Mouse (Mus musculus): ENCODE results near the gene Eml5. TPM values are rescaled to one million over a fixed set of nuclear protein-coding genes. Genes with fewer than 3 reads are reported as not detected.
A peak's percentile ranks its signal among the peaks of the same experiment; 100 is the strongest.

Gene Eml5
- polyA plus RNA-seq, 1 experiment = 1.8 TPM

DNA sequence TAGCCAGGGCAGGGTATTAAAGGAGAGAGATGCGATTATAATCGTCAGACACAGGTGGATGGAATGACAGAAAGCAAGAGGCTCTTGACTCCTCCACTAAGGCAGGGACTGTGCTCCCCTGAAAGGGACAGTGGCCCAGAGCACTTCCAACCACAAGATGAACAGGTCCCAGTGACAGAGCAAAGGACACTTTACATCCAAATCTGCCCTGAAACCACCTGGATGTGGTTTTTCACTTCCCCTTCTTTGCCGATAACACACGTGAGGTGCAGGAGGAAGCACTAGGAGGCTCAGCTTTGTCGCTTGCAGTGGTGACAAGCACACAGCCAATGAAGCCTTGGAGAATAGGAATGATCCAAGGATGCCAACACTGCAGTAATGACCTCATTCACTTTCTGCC, 101.0 kb downstream of the Eml5 start:
- H3K4me3 ChIP-seq (ENCODE audit: insufficient read depth, poor library complexity, severe bottlenecking) = no peak overlapping the region
- no peak for TF ChIP-seq MAX (IDR thresholded peaks at IDR 0.05)
- no peak overlapping the region for H3ac ChIP-seq (ENCODE audit: control insufficient read depth, insufficient read length, low read depth)
- H3K27me3 ChIP-seq (ENCODE audit: control insufficient read depth, insufficient read depth, insufficient read length) = no peaks in the 10 kb centered on the region
- H3K79me2 ChIP-seq (ENCODE audit: control insufficient read depth, insufficient read depth) = no peaks in the 10 kb centered on the region
- peaks cover 24% of the 10 kb centered on the region for H3K36me3 ChIP-seq (ENCODE audit: control insufficient read depth, insufficient read depth)
- no peaks in the 10 kb centered on the region for H3K79me3 ChIP-seq (ENCODE audit: low read depth)

DNA sequence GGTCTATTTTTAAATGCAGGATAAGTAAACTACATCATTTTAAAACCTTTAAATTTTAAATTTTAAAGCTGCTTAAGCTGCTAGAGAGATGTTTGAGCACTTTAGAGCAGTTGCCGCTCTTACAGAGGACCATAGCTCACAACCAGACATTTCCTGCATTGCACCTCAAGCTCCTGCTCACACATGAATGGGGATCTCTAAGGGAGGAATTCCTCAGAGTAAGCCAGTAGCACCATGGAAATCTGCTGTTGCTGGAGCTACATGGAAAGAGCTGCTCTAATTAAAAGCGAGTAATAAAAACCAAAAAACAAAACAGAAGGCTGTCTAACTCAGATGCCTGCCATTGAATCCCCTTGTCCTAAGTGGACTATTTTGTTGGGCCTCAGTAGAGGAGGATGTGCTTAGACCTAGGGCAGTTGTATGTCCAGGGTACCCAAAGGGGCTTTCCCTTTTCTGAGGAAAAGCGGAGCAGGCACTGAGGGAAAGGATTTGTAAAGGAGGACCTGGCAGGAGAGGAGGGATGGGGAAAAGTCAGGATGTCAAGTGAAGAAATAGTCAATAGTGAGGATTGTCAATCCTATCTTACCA, 105.5 kb downstream of the Eml5 start:
- no peaks in the 10 kb centered on the region for H3K79me2 ChIP-seq (ENCODE audit: control insufficient read depth, insufficient read depth)
- H3K79me3 ChIP-seq (ENCODE audit: low read depth) = no peaks in the 10 kb centered on the region
- H3K4me3 ChIP-seq (ENCODE audit: insufficient read depth, poor library complexity, severe bottlenecking) = no peak overlapping the region
- no peak for TF ChIP-seq MYOG (IDR thresholded peaks at IDR 0.05; ENCODE audit: control insufficient read depth, extremely low read depth, insufficient read length)
- no peak for TF ChIP-seq CTCF (IDR thresholded peaks at IDR 0.05; ENCODE audit: control insufficient read depth, insufficient read depth, insufficient read length)
- no peak for TF ChIP-seq MAX (IDR thresholded peaks at IDR 0.05)
- TF ChIP-seq MYOD1 (IDR thresholded peaks at IDR 0.05; ENCODE audit: control insufficient read depth, insufficient read length, low read depth) = no peak
- TF ChIP-seq FOSL1 (IDR thresholded peaks at IDR 0.05; ENCODE audit: insufficient read depth, low read length, poor library complexity, severe bottlenecking) = no peak
- no peak for TF ChIP-seq USF1 (IDR thresholded peaks at IDR 0.05; ENCODE audit: low read depth)
- no peak for TF ChIP-seq CEBPB (IDR thresholded peaks at IDR 0.05; ENCODE audit: low read depth)
- H3ac ChIP-seq (ENCODE audit: control insufficient read depth, insufficient read length, low read depth) = no peak overlapping the region
- H3K27me3 ChIP-seq (ENCODE audit: control insufficient read depth, insufficient read depth, insufficient read length) = no peaks in the 10 kb centered on the region
- H3K36me3 ChIP-seq (ENCODE audit: control insufficient read depth, insufficient read depth) = peaks cover 60% of the 10 kb centered on the region

DNA sequence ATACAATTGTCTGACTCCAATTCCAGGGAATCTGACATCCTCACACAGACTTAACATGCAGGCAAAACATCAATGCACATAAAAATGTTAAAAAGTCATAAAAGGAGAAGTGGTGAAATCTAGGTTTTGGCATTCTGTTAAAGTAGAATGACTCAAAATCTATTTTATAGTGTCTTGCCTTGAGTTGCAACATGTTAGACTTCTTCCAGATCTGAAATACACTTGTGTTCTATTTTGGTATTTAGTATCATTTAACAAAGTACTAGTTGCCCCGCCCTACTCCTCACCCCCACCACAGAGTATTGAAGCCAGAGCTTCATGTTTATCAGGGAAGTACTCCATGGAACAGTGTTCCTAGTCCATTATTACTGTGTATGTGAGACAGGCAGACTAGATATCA, 117.0 kb downstream of the Eml5 start:
- Histone ChIP-seq H3K79me3 (ENCODE audit: low read depth) (peaks cover 2% of the 10 kb centered on the region), H3K36me3 (ENCODE audit: control insufficient read depth, insufficient read depth) (peaks cover 82% of the 10 kb centered on the region), H3K79me2 (ENCODE audit: control insufficient read depth, insufficient read depth) (no peaks in the 10 kb centered on the region), H3K27me3 (ENCODE audit: control insufficient read depth, insufficient read depth, insufficient read length) (no peaks in the 10 kb centered on the region), H3ac (ENCODE audit: control insufficient read depth, insufficient read length, low read depth) (no peak overlapping the region), H3K4me3 (ENCODE audit: insufficient read depth, poor library complexity, severe bottlenecking) (no peak overlapping the region)
- TF ChIP-seq CEBPB (IDR thresholded peaks at IDR 0.05; ENCODE audit: low read depth) (no peak), USF1 (IDR thresholded peaks at IDR 0.05; ENCODE audit: low read depth) (no peak), FOSL1 (IDR thresholded peaks at IDR 0.05; ENCODE audit: insufficient read depth, low read length, poor library complexity, severe bottlenecking) (no peak), MYOD1 (IDR thresholded peaks at IDR 0.05; ENCODE audit: control insufficient read depth, insufficient read length, low read depth) (no peak), MAX (IDR thresholded peaks at IDR 0.05) (no peak), CTCF (IDR thresholded peaks at IDR 0.05; ENCODE audit: control insufficient read depth, insufficient read depth, insufficient read length) (no peak), MYOG (IDR thresholded peaks at IDR 0.05; ENCODE audit: control insufficient read depth, extremely low read depth, insufficient read length) (no peak)

DNA sequence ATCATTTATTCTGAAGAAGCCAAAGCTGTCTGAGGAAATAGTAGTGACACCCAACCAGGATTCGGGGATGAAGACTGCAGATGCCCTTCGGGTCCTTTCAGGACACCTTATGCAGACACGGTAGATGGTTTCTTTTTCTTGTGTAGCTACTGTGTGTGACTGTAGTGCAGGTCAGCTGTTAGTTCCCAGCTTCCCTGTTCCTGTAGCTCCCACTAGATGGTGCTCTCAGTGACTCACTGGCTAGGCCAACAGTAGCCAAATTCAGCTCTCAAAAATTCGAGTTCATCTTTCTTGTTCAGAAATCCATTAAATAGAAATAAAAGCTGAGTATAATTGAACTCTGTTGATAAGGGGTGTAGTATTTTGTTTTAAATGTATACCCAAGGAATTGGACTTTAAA, 122.1 kb downstream of the Eml5 start:
- Histone ChIP-seq H3K79me3 (ENCODE audit: low read depth) (peaks cover 4% of the 10 kb centered on the region), H3K4me3 (ENCODE audit: insufficient read depth, poor library complexity, severe bottlenecking) (no peak overlapping the region), H3K36me3 (ENCODE audit: control insufficient read depth, insufficient read depth) (peaks cover 94% of the 10 kb centered on the region), H3K79me2 (ENCODE audit: control insufficient read depth, insufficient read depth) (peaks cover 4% of the 10 kb centered on the region), H3ac (ENCODE audit: control insufficient read depth, insufficient read length, low read depth) (no peak overlapping the region), H3K27me3 (ENCODE audit: control insufficient read depth, insufficient read depth, insufficient read length) (no peaks in the 10 kb centered on the region)
- TF ChIP-seq MYOD1 (IDR thresholded peaks at IDR 0.05; ENCODE audit: control insufficient read depth, insufficient read length, low read depth) (no peak), USF1 (IDR thresholded peaks at IDR 0.05; ENCODE audit: low read depth) (no peak), CTCF (IDR thresholded peaks at IDR 0.05; ENCODE audit: control insufficient read depth, insufficient read depth, insufficient read length) (peak; percentile 14)

DNA sequence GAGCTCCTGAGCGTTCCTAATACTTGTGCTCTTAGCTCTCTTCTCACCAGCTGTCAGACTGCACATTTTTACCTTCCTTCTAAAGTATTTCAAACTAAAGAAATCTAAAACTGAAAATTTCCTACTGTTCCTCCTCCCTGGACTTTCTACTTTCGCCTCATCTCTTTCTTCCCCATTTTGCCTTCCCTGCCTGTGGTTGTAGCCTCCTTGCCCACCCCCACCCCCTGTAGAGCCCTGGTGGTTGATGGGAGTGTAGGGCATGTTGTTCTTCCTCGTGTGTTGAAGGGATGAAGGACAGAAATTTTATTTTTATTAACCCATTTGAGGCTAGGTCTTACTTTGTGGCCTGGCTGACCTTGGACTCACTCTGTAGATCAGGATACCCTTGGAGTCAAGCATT, 123.8 kb downstream of the Eml5 start:
- Histone ChIP-seq H3K79me3 (ENCODE audit: low read depth) (peaks cover 4% of the 10 kb centered on the region), H3K36me3 (ENCODE audit: control insufficient read depth, insufficient read depth) (peaks cover 92% of the 10 kb centered on the region), H3K4me3 (ENCODE audit: insufficient read depth, poor library complexity, severe bottlenecking) (no peak overlapping the region), H3K27me3 (ENCODE audit: control insufficient read depth, insufficient read depth, insufficient read length) (no peaks in the 10 kb centered on the region), H3K79me2 (ENCODE audit: control insufficient read depth, insufficient read depth) (peaks cover 5% of the 10 kb centered on the region), H3ac (ENCODE audit: control insufficient read depth, insufficient read length, low read depth) (no peak overlapping the region)
- TF ChIP-seq FOSL1 (IDR thresholded peaks at IDR 0.05; ENCODE audit: insufficient read depth, low read length, poor library complexity, severe bottlenecking) (no peak), CEBPB (IDR thresholded peaks at IDR 0.05; ENCODE audit: low read depth) (no peak), MYOD1 (IDR thresholded peaks at IDR 0.05; ENCODE audit: control insufficient read depth, insufficient read length, low read depth) (no peak), USF1 (IDR thresholded peaks at IDR 0.05; ENCODE audit: low read depth) (no peak), MYOG (IDR thresholded peaks at IDR 0.05; ENCODE audit: control insufficient read depth, extremely low read depth, insufficient read length) (no peak), MAX (IDR thresholded peaks at IDR 0.05) (no peak), CTCF (IDR thresholded peaks at IDR 0.05; ENCODE audit: control insufficient read depth, insufficient read depth, insufficient read length) (no peak)

DNA sequence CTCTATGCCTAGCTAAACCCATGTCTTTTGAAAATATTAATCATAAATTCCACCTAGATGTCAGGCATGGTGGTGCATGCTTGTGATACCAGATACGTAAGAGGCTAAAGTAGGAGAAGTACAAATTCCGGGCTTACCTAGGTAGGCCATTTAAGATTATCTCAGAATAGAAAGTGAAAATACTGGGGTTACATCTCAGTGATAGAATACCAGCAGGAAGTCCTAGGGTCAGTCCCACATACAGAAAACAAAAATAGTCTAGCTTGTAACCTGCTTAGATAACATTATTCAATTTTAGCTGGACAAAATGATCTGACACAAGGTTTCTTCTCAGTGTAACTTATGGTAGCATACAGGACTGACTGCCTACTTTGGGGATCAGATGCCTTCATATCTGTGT, 135.0 kb downstream of the Eml5 start:
- Histone ChIP-seq H3K79me3 (ENCODE audit: low read depth) (peaks cover 2% of the 10 kb centered on the region), H3K79me2 (ENCODE audit: control insufficient read depth, insufficient read depth) (no peaks in the 10 kb centered on the region), H3K27me3 (ENCODE audit: control insufficient read depth, insufficient read depth, insufficient read length) (no peaks in the 10 kb centered on the region), H3K36me3 (ENCODE audit: control insufficient read depth, insufficient read depth) (peaks cover 96% of the 10 kb centered on the region), H3ac (ENCODE audit: control insufficient read depth, insufficient read length, low read depth) (no peak overlapping the region), H3K4me3 (ENCODE audit: insufficient read depth, poor library complexity, severe bottlenecking) (no peak overlapping the region)
- TF ChIP-seq USF1 (IDR thresholded peaks at IDR 0.05; ENCODE audit: low read depth) (no peak), MYOG (IDR thresholded peaks at IDR 0.05; ENCODE audit: control insufficient read depth, extremely low read depth, insufficient read length) (no peak), CTCF (IDR thresholded peaks at IDR 0.05; ENCODE audit: control insufficient read depth, insufficient read depth, insufficient read length) (no peak), CEBPB (IDR thresholded peaks at IDR 0.05; ENCODE audit: low read depth) (no peak), FOSL1 (IDR thresholded peaks at IDR 0.05; ENCODE audit: insufficient read depth, low read length, poor library complexity, severe bottlenecking) (no peak), MAX (IDR thresholded peaks at IDR 0.05) (no peak), MYOD1 (IDR thresholded peaks at IDR 0.05; ENCODE audit: control insufficient read depth, insufficient read length, low read depth) (no peak)
